Mouse (Mus musculus): ENCODE data around the gene Zfhx3.

DNA sequence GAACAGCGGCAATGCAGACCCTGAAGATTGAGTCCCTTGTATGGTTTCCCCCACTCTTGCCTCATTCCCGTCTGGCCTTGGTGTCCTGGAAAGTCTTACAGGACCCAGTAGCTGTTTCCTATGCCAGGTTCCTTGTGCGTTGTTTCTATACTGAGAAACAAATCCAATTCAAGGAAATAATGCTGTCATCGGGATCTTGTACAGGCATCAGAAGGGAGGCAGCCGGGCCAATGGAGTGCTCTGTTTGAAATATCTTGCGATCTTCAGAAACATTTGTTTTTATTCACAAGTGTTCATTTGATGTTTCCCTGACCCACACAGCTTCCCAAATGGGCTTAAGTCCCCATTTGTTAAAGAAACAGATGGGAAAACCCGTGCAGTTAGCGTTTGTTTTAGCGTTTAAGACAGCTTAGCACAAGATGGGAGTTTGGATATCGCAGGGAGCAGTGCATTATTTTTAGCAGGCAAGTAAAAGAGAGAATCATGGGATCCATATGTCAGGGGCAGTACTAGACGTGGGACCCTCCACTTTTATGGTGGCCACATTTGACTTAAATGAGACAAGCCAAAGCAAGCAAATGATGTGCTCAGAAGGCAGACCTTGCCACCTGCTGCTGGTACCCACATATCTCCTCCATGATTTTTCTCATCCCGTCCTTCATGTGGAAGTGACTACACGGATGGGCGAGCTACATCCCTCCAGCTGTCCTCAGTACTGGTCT is 367.2 kb downstream of the Zfhx3 start:
- TF ChIP-seq CTCF (IDR thresholded peaks at IDR 0.05), result no peak
- no peak for TF ChIP-seq EP300 (IDR thresholded peaks at IDR 0.05)
